Mouse (Mus musculus) embryonic fibroblast, embryonic 13.5 days (primary cell): ENCODE data around the gene Wap.

Source experiments
- CTCF ChIP-seq: IDR thresholded peaks from 2 replicates; pipeline ENCODE4 v1.5.1; 2011; ENCODE audit warnings: mild to moderate bottlenecking, control low read depth, low read length, moderate library complexity, borderline replicate concordance; ENCODE audit not compliant: insufficient read depth
- POLR2A ChIP-seq: IDR thresholded peaks from 2 replicates; pipeline ENCODE4 v1.6.1; 2011; ENCODE audit warnings: low read depth, mild to moderate bottlenecking, control low read depth, low read length, moderate library complexity

GRCm38 (mm10) chr11:6589838-6590237 is 48.6 kb downstream of the Wap start:
- no peak for TF ChIP-seq CTCF
- no peak for TF ChIP-seq POLR2A
